Mouse (Mus musculus): ENCODE measurements around the gene Eya3.

DNA sequence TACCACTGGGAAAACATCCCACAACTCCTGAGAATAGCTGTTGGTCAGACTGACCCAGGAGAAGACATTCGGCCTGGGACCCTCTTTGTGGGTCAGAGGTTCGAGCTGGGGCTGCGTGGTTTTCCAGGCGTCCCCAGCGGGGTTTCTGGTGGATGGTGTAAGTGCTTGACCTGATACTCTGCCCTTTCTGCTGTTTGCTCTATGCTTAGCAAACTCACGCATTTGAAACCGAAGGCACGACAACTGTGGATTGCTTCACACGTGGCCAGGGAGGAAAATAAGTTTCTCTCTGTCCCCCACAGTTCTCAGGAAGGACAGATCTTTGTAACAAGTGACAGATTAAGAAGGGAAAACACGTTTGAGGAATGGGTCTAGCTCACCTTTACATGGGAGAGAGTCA is 48.1 kb upstream of the Eya3 start:
- TF ChIP-seq POLR2A (IDR thresholded peaks at IDR 0.05; ENCODE audit: insufficient read depth, low read depth, low read length) (no peak), CTCF (IDR thresholded peaks at IDR 0.05) (no peak)
